12 mouse cellular contexts compared by ENCODE assay signal in the genomic region with DNA sequence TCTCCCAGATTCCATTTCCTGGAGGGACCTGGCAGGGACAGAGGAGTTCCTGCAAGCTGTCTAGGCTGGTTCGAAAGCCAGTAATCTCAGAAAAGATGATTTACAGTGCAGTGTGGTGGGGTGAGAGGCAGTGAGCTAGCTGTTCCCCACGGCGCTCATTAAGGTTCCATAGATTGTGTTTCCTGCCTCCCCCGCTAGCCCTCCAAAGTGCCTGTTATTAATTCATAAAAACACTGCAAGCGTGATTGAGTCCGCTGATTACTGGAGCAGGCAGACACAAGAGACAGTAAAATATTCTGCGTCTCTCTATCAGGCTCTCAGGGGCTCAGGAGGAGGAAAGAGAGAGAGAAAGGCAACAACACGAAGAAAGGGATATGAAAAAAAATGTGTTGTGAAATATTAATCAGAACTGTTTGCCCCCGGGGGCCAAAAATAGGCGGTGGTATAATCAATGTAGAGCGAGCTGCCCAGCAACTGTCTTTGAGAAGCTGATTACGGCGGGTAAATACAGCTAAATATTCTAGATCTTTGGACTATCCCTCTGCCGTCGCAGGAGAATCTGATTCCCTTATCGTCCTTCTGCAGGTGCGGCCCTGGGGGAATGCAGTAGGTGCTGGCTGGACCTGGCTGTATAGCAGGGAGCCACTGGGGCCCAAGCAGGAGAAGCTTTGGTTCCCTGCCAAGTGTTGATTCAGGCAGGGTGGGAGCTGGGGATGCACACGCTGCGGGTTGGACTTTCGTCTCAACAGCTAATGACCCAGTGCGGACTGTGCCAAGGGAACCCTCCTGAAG.
DNase-seq lines count a peak whose midpoint lies in the region; ATAC-seq lines count a peak whose summit lies in the region.
"Had no signal": no experiment of that assay in that cellular context is flagged by ENCODE, and none has a peak within 500 bp of the region (broad histone marks: within the 10 kb centered on the region; RNA-seq: fewer than 3 reads in every experiment).

No protein-coding gene starts in this region.

- H3K27ac ChIP-seq in hindbrain, embryonic 15.5 days (replicated peaks), result peak overlapping the region; percentile 45
- H3K27ac ChIP-seq in limb, embryonic 13.5 days, result peak overlapping the region; percentile 44; the same call in 1 of the 2 replicates
- H3K27ac ChIP-seq in stomach, embryonic 14.5 days (ENCODE audit: low read length), result peak overlapping the region; percentile 39; the same call in 1 of the 2 replicates
- H3K27ac ChIP-seq: embryonic facial prominence, embryonic 15.5 days; limb, embryonic 15.5 days had no signal

- DNase-seq in kidney, adult 9 months, result peak; percentile 6
- DNase-seq in kidney, adult 11 months, result no peak
- DNase-seq in layer of hippocampus, postnatal 14 days (ENCODE audit: low spot score in 2 of 2), result no peak
- DNase-seq in lung, postnatal 10 days, result no peak
- DNase-seq in thymus, postnatal 25 days, result no peak
- DNase-seq: gastrocnemius, postnatal 36 days; right cerebral cortex, postnatal 25 days had no signal

- H3K36me3 ChIP-seq in hindbrain, embryonic 15.5 days, result no peaks in the 10 kb centered on the region
- no peaks in the 10 kb centered on the region for H3K36me3 ChIP-seq in limb, embryonic 13.5 days
- H3K36me3 ChIP-seq in stomach, embryonic 14.5 days (ENCODE audit: control insufficient read depth, insufficient read depth, low read length), result no peaks in the 10 kb centered on the region
- H3K36me3 ChIP-seq: embryonic facial prominence, embryonic 15.5 days; limb, embryonic 15.5 days had no signal

- 0 out of 2 replicates have a peak, but pooled peaks cover under 1% of the 10 kb centered on the region for H3K27me3 ChIP-seq in hindbrain, embryonic 15.5 days
- no peaks in the 10 kb centered on the region for H3K27me3 ChIP-seq in limb, embryonic 13.5 days
- no peaks in the 10 kb centered on the region for H3K27me3 ChIP-seq in stomach, embryonic 14.5 days (ENCODE audit: control insufficient read depth, insufficient read depth, low read length)
- H3K27me3 ChIP-seq: embryonic facial prominence, embryonic 15.5 days; limb, embryonic 15.5 days had no signal

- H3K9me3 ChIP-seq in hindbrain, embryonic 15.5 days, result no peaks in the 10 kb centered on the region
- H3K9me3 ChIP-seq in limb, embryonic 13.5 days, result no peaks in the 10 kb centered on the region
- H3K9me3 ChIP-seq in stomach, embryonic 14.5 days (ENCODE audit: control insufficient read depth, low read depth, low read length), result no peaks in the 10 kb centered on the region
- H3K9me3 ChIP-seq: embryonic facial prominence, embryonic 15.5 days; limb, embryonic 15.5 days had no signal

- H3K4me1 ChIP-seq in hindbrain, embryonic 15.5 days (replicated peaks), result peaks cover 14% of the 10 kb centered on the region
- H3K4me1 ChIP-seq in limb, embryonic 13.5 days, result peaks cover 39% of the 10 kb centered on the region
- H3K4me1 ChIP-seq in stomach, embryonic 14.5 days (ENCODE audit: control insufficient read depth, insufficient read depth, low read length), result no peaks in the 10 kb centered on the region; the same call in 1 of the 2 replicates

- H3K9ac ChIP-seq in hindbrain, embryonic 15.5 days, result no peak overlapping the region
- no peak overlapping the region for H3K9ac ChIP-seq in limb, embryonic 13.5 days
- H3K9ac ChIP-seq in stomach, embryonic 14.5 days (replicated peaks; ENCODE audit: low read depth, low read length), result no peak overlapping the region
- H3K9ac ChIP-seq: embryonic facial prominence, embryonic 15.5 days; limb, embryonic 15.5 days had no signal

- peak; percentile 83; the same call in 1 of the 2 replicates for ATAC-seq in hindbrain, embryonic 15.5 days (ENCODE audit: low FRiP score, low read depth)
- peak; percentile 36; the same call in 1 of the 2 replicates for ATAC-seq in limb, embryonic 13.5 days (ENCODE audit: low FRiP score, low read depth)
- ATAC-seq in stomach, embryonic 14.5 days (ENCODE audit: insufficient number of reproducible peaks, insufficient read depth, low FRiP score, low read depth), result peak; percentile 89

- 29% methylated on average over 21 of the region's 21 CpGs for WGBS in hindbrain, embryonic 15.5 days
- 45% methylated on average over 21 of the region's 21 CpGs for WGBS in limb, embryonic 13.5 days
- WGBS in stomach, embryonic 14.5 days, result 49% methylated on average over 21 of the region's 21 CpGs

- H3K4me2 ChIP-seq in hindbrain, embryonic 15.5 days, result no peak overlapping the region
- H3K4me2 ChIP-seq in limb, embryonic 13.5 days (replicated peaks), result no peak overlapping the region
- H3K4me2 ChIP-seq in stomach, embryonic 14.5 days (replicated peaks; ENCODE audit: low read depth, low read length), result no peak overlapping the region
- H3K4me2 ChIP-seq: embryonic facial prominence, embryonic 15.5 days; limb, embryonic 15.5 days had no signal

- no peak overlapping the region for H3K4me3 ChIP-seq in hindbrain, embryonic 15.5 days
- no peak overlapping the region for H3K4me3 ChIP-seq in limb, embryonic 13.5 days
- H3K4me3 ChIP-seq in stomach, embryonic 14.5 days (ENCODE audit: low read depth, low read length), result no peak overlapping the region
- H3K4me3 ChIP-seq: embryonic facial prominence, embryonic 15.5 days; limb, embryonic 15.5 days had no signal

Comparison
In these comparisons a context has a peak if more than half of its experiments do, and no peak if none do; other contexts are left out.
1. ATAC-seq: peak in every context shown above with its lines; median percentile 89 in stomach, embryonic 14.5 days; 83 in hindbrain, embryonic 15.5 days; 36 in limb, embryonic 13.5 days.